Mouse (Mus musculus) embryo, embryonic 10 days (tissue): ENCODE data around the gene Gm17019.
"Not testable (repeated sequence)": the region's sequence is repeated elsewhere in the genome, so short reads cannot be mapped to it uniquely, and the experiment has no call there.

Experiments
- DNase-seq: peaks from one replicate; pipeline ENCODE4 v3.0.0-alpha.2; 2015; ENCODE audit warnings: low spot score

Gene Gm17019

GRCm38 (mm10) chr5:14996670-14997249 is 36.0 kb downstream of the Gm17019 start:
- not testable (repeated sequence) for DNase-seq

- not testable (repeated sequence) for DNase-seq
These were observed 38.7 kb downstream of the Gm17019 start for GRCm38 (mm10) chr5:14994124-14994523.

- peak; percentile 2 for DNase-seq
These were observed 42.2 kb downstream of the Gm17019 start for GRCm38 (mm10) chr5:14990375-14991158.

- DNase-seq, result not testable (repeated sequence)
These were observed 46.0 kb downstream of the Gm17019 start for GRCm38 (mm10) chr5:14986649-14987387.
